ENCODE assay signal across 16 mouse cellular contexts in genomic region chr15:99396462-99396861, GRCm38 (mm10). TPM values are rescaled to one million over a fixed set of nuclear protein-coding genes. Genes with fewer than 3 reads are reported as not detected.
A peak's percentile ranks its signal among the peaks of the same experiment; 100 is the strongest.
DNase-seq lines count a peak whose midpoint lies in the region; ATAC-seq and TF ChIP-seq lines count a peak whose summit lies in the region.
"Had no signal": no experiment of that assay in that cellular context is flagged by ENCODE, and none has a peak within 500 bp of the region (broad histone marks: within the 10 kb centered on the region; RNA-seq: fewer than 3 reads in every experiment).

No protein-coding gene starts in this region.

- H3K27me3 ChIP-seq in heart, embryonic 13.5 days (replicated peaks) = no peaks in the 10 kb centered on the region
- no peaks in the 10 kb centered on the region for H3K27me3 ChIP-seq in liver, adult 2 months (ENCODE audit: control insufficient read depth, insufficient read depth, low read length)
- no peaks in the 10 kb centered on the region for H3K27me3 ChIP-seq in intestine, postnatal 0 days (replicated peaks; ENCODE audit: control insufficient read depth, insufficient read depth, low read length)
- H3K27me3 ChIP-seq in stomach, embryonic 15.5 days (replicated peaks) = no peaks in the 10 kb centered on the region
- H3K27me3 ChIP-seq in forebrain, embryonic 11.5 days (ENCODE audit: control insufficient read depth, insufficient read depth, low read length) = no peaks in the 10 kb centered on the region
- H3K27me3 ChIP-seq: midbrain, embryonic 12.5 days had no signal

- H3K27ac ChIP-seq in heart, embryonic 13.5 days (replicated peaks) = peak overlapping the region; percentile 32; the same call in 1 of the 2 replicates
- H3K27ac ChIP-seq in liver, adult 2 months (replicated peaks; ENCODE audit: insufficient read depth, low read depth, low read length) = peak overlapping the region; percentile 86
- 0 out of 2 replicates have a peak overlapping the region, but pooled peaks have one; percentile 6 for H3K27ac ChIP-seq in intestine, postnatal 0 days (ENCODE audit: low read depth, low read length)
- H3K27ac ChIP-seq in stomach, embryonic 15.5 days = no peak overlapping the region; the same call in 1 of the 2 replicates
- no peak overlapping the region for H3K27ac ChIP-seq in forebrain, embryonic 11.5 days (ENCODE audit: low read depth, low read length)
- H3K27ac ChIP-seq: forebrain, embryonic 10.5 days; layer of hippocampus, adult 2 months; midbrain, embryonic 12.5 days had no signal

- no peak for DNase-seq in heart, adult 18-20 months
- DNase-seq in liver, adult 2 months (ENCODE audit: extremely low read depth, low read depth, low spot score) = no peak
- no peak for DNase-seq in liver
- no peak for DNase-seq in forebrain, embryonic 11.5 days (ENCODE audit: low spot score)
- no peak for DNase-seq in T-cell, adult 2 months (ENCODE audit: low spot score)
- DNase-seq: cerebellum, adult 9-10 months; embryo, embryonic 11 days; lung, embryonic 14.5 days; spleen, adult 18-20 months had no signal

- WGBS in heart, embryonic 13.5 days = 29% methylated on average over 1 of the region's 1 CpGs
- 4% methylated on average over 1 of the region's 1 CpGs for WGBS in liver, adult 2 months
- WGBS in intestine, postnatal 0 days = 43% methylated on average over 1 of the region's 1 CpGs
- WGBS in stomach, embryonic 15.5 days = 55% methylated on average over 1 of the region's 1 CpGs
- 87% methylated on average over 1 of the region's 1 CpGs for WGBS in forebrain, embryonic 11.5 days

- peaks cover 80% of the 10 kb centered on the region for H3K4me1 ChIP-seq in heart, embryonic 13.5 days
- peaks cover 37% of the 10 kb centered on the region for H3K4me1 ChIP-seq in liver, adult 2 months (ENCODE audit: control insufficient read depth, insufficient read depth, low read length)
- H3K4me1 ChIP-seq in intestine, postnatal 0 days (replicated peaks; ENCODE audit: control insufficient read depth, insufficient read depth, low read length) = peaks cover 6% of the 10 kb centered on the region
- H3K4me1 ChIP-seq in stomach, embryonic 15.5 days = peaks cover 43% of the 10 kb centered on the region
- H3K4me1 ChIP-seq in forebrain, embryonic 11.5 days (replicated peaks; ENCODE audit: control insufficient read depth, insufficient read depth, low read length) = peaks cover 9% of the 10 kb centered on the region; the same call in 1 of the 2 replicates

- peaks cover 46% of the 10 kb centered on the region for H3K79me2 ChIP-seq in liver, adult 2 months (ENCODE audit: control insufficient read depth, insufficient read depth, low read length)

- H3K4me3 ChIP-seq in heart, embryonic 13.5 days = no peak overlapping the region
- peak overlapping the region; percentile 71 for H3K4me3 ChIP-seq in liver, adult 2 months (ENCODE audit: insufficient read depth, low read depth, low read length)
- peak overlapping the region; percentile 44; the same call in 1 of the 2 replicates for H3K4me3 ChIP-seq in intestine, postnatal 0 days (ENCODE audit: low read depth, low read length)
- H3K4me3 ChIP-seq in stomach, embryonic 15.5 days (replicated peaks) = no peak overlapping the region
- H3K4me3 ChIP-seq in forebrain, embryonic 11.5 days (ENCODE audit: low read depth, low read length) = no peak overlapping the region
- H3K4me3 ChIP-seq: forebrain, embryonic 10.5 days; layer of hippocampus, adult 2 months; midbrain, embryonic 12.5 days had no signal

- TF ChIP-seq POLR2A in liver, adult 2 months (IDR thresholded peaks at IDR 0.05; ENCODE audit: extremely low read depth, insufficient read depth, low read length) = no peak

- no peak for ATAC-seq in heart, embryonic 13.5 days (ENCODE audit: extremely low read depth, insufficient number of reproducible peaks, low FRiP score, low TSS enrichment)
- ATAC-seq in intestine, postnatal 0 days = no peak
- ATAC-seq in stomach, embryonic 15.5 days (ENCODE audit: insufficient read depth, low FRiP score, low read depth) = no peak
- ATAC-seq in forebrain, embryonic 11.5 days (replicated peaks; ENCODE audit: low FRiP score) = no peak

- H3K36me3 ChIP-seq in heart, embryonic 13.5 days = peaks cover 7% of the 10 kb centered on the region; the same call in 1 of the 2 replicates
- peaks cover 2% of the 10 kb centered on the region for H3K36me3 ChIP-seq in liver, adult 2 months (ENCODE audit: control insufficient read depth, insufficient read depth, low read length)
- H3K36me3 ChIP-seq in intestine, postnatal 0 days (ENCODE audit: control insufficient read depth, insufficient read depth) = peaks cover 4% of the 10 kb centered on the region; the same call in 1 of the 2 replicates
- no peaks in the 10 kb centered on the region for H3K36me3 ChIP-seq in stomach, embryonic 15.5 days
- no peaks in the 10 kb centered on the region for H3K36me3 ChIP-seq in forebrain, embryonic 11.5 days (ENCODE audit: control insufficient read depth, insufficient read depth, low read length)
- H3K36me3 ChIP-seq: midbrain, embryonic 12.5 days had no signal

- H3K9me3 ChIP-seq in heart, embryonic 13.5 days = no peaks in the 10 kb centered on the region
- H3K9me3 ChIP-seq in intestine, postnatal 0 days (ENCODE audit: control insufficient read depth) = no peaks in the 10 kb centered on the region
- no peaks in the 10 kb centered on the region for H3K9me3 ChIP-seq in stomach, embryonic 15.5 days
- H3K9me3 ChIP-seq in forebrain, embryonic 11.5 days (ENCODE audit: control insufficient read depth, low read length) = no peaks in the 10 kb centered on the region
- H3K9me3 ChIP-seq: forebrain, embryonic 10.5 days; midbrain, embryonic 12.5 days had no signal

- H3K9ac ChIP-seq in heart, embryonic 13.5 days = peak overlapping the region; percentile 57
- peak overlapping the region; percentile 41 for H3K9ac ChIP-seq in liver, adult 2 months (ENCODE audit: low read depth, low read length)
- 0 out of 2 replicates have a peak overlapping the region, but pooled peaks have one; percentile 17 for H3K9ac ChIP-seq in intestine, postnatal 0 days (ENCODE audit: low read depth, low read length)
- H3K9ac ChIP-seq in stomach, embryonic 15.5 days = no peak overlapping the region
- no peak overlapping the region for H3K9ac ChIP-seq in forebrain, embryonic 11.5 days (ENCODE audit: low read length)
- H3K9ac ChIP-seq: midbrain, embryonic 12.5 days had no signal

- no peak for TF ChIP-seq CTCF in liver, adult 2 months (IDR thresholded peaks at IDR 0.05; ENCODE audit: low read depth, low read length)
- no peak for TF ChIP-seq CTCF in intestine, postnatal 0 days (IDR thresholded peaks at IDR 0.05; ENCODE audit: low read depth)

- peak overlapping the region; percentile 97 for H3K4me2 ChIP-seq in heart, embryonic 13.5 days
- peak overlapping the region; percentile 71 for H3K4me2 ChIP-seq in intestine, postnatal 0 days (replicated peaks; ENCODE audit: low read depth)
- H3K4me2 ChIP-seq in stomach, embryonic 15.5 days = 0 out of 2 replicates have a peak overlapping the region, but pooled peaks have one; percentile 41
- no peak overlapping the region for H3K4me2 ChIP-seq in forebrain, embryonic 11.5 days (ENCODE audit: low read depth, low read length, severe bottlenecking)
- H3K4me2 ChIP-seq: heart, embryonic 11.5 days; lung, embryonic 14.5 days; midbrain, embryonic 12.5 days had no signal

RNA-seq across cellular contexts. Expression of gene Tmbim6, which starts 3.8 kb away (rescaled TPM):
- polyA plus RNA-seq in heart, embryonic 13.5 days (2015; fragmentation: Nextera tagmentation; extraction: Ambion mirVana) = 248 and 251 TPM in 2 replicates
- total RNA-seq in heart, adult 18-20 months (2021) = 100 to 1,000 TPM; 225 to 256 TPM
- 699 and 816 TPM in 2 replicates for total RNA-seq in liver, adult 2 months (2014; rRNA removed)
- polyA plus RNA-seq in liver, adult 2 months (2012; rRNA removed) = 2,160 and 2,362 TPM in 2 replicates
- 1,126 and 1,190 TPM in 2 replicates for polyA plus RNA-seq in intestine, postnatal 0 days (2015; fragmentation: Nextera tagmentation; extraction: Ambion mirVana)
- polyA plus RNA-seq in stomach, embryonic 15.5 days (2015; fragmentation: Nextera tagmentation; extraction: Ambion mirVana) = 425 and 426 TPM in 2 replicates
- 229 and 267 TPM in 2 replicates for polyA plus RNA-seq in forebrain, embryonic 11.5 days (2014; fragmentation: Nextera tagmentation; extraction: Ambion mirVana)

RNA-seq across cellular contexts. Expression of gene Fmnl3, which starts 26.2 kb away (rescaled TPM):
- 12.9 and 13.0 TPM in 2 replicates for polyA plus RNA-seq in heart, embryonic 13.5 days (2015; fragmentation: Nextera tagmentation; extraction: Ambion mirVana)
- 10 to 100 TPM; 13.4 to 14.8 TPM for total RNA-seq in heart, adult 18-20 months (2021)
- 1.3 and 2.5 TPM in 2 replicates for total RNA-seq in liver, adult 2 months (2014; rRNA removed)
- polyA plus RNA-seq in liver, adult 2 months (2012; rRNA removed) = 1.7 and 2.2 TPM in 2 replicates
- 5.6 and 5.9 TPM in 2 replicates for polyA plus RNA-seq in intestine, postnatal 0 days (2015; fragmentation: Nextera tagmentation; extraction: Ambion mirVana)
- 18.2 and 21.3 TPM in 2 replicates for polyA plus RNA-seq in stomach, embryonic 15.5 days (2015; fragmentation: Nextera tagmentation; extraction: Ambion mirVana)
- 14.3 and 17.0 TPM in 2 replicates for polyA plus RNA-seq in forebrain, embryonic 11.5 days (2014; fragmentation: Nextera tagmentation; extraction: Ambion mirVana)

Comparison
In these comparisons a context has a peak if more than half of its experiments do, and no peak if none do; other contexts are left out.
1. H3K27ac ChIP-seq: peak in heart, embryonic 13.5 days (single experiment), liver, adult 2 months (single experiment) and intestine, postnatal 0 days (single experiment); none in stomach, embryonic 15.5 days (single experiment) and forebrain, embryonic 11.5 days (single experiment).
2. H3K4me3 ChIP-seq: peak in liver, adult 2 months (single experiment) and intestine, postnatal 0 days (single experiment); none in heart, embryonic 13.5 days (single experiment), stomach, embryonic 15.5 days (single experiment) and forebrain, embryonic 11.5 days (single experiment).
3. H3K9ac ChIP-seq: peak in heart, embryonic 13.5 days (single experiment), liver, adult 2 months (single experiment) and intestine, postnatal 0 days (single experiment); none in stomach, embryonic 15.5 days (single experiment) and forebrain, embryonic 11.5 days (single experiment).